Mouse (Mus musculus) left cerebral cortex, adult 9 months (tissue): ENCODE data around the gene Zscan20.

Source experiments
- DNase-seq, 2 experiments: peaks; one replicate each; pipeline ENCODE4 v3.0.0; 2022; ENCODE audit warnings: low spot score in 2 of 2

Zscan20 gene

DNA sequence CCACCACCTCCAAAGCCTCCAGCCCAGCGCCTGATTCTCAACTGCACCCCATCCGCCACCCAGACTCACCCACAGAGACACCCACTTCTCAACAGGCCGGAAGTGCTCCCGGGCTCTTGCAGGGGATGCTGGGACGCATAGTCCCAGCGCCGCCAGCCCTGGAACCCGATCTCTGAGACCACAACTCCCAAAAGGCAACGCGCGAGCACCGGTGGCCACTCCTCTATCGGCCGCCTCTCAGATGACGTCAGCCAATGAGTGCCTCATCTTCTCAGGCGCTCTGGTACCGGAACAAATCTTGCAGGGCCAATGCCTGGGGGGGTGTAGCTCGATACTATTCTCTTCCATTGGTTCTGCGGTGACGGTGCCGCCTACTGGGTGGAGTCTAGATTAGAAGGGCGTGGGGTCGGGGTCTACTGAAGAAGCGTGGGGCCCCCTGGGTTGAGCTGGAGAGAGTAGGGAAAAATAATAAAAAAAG, at the start of gene Zscan20:
Gene Zscan20, minus strand, starts transcription at position 174 of the 478 bp plus-strand sequence.
- DNase-seq, result peak; percentile 97 to 98

DNA sequence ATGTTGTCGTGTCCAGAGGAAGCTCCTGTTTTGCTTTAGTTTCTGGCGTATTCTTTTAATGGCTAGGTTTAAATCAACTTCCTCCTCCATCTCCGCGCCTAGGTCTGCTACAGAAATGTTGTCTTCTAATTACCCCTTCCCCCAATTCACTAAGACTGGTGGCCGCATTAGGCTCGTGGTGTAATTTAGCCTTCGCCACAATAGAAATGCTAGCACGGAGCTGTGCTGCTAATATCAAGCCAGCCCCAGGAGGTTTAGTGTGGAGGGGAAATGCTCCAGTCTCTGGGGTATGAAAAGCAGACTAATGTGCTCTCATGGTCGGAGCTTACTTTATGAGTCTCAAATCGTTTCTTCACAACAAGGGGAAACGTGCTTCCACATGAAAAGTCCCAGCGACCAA, 45.5 kb upstream of the Zscan20 start:
- no peak for DNase-seq

DNA sequence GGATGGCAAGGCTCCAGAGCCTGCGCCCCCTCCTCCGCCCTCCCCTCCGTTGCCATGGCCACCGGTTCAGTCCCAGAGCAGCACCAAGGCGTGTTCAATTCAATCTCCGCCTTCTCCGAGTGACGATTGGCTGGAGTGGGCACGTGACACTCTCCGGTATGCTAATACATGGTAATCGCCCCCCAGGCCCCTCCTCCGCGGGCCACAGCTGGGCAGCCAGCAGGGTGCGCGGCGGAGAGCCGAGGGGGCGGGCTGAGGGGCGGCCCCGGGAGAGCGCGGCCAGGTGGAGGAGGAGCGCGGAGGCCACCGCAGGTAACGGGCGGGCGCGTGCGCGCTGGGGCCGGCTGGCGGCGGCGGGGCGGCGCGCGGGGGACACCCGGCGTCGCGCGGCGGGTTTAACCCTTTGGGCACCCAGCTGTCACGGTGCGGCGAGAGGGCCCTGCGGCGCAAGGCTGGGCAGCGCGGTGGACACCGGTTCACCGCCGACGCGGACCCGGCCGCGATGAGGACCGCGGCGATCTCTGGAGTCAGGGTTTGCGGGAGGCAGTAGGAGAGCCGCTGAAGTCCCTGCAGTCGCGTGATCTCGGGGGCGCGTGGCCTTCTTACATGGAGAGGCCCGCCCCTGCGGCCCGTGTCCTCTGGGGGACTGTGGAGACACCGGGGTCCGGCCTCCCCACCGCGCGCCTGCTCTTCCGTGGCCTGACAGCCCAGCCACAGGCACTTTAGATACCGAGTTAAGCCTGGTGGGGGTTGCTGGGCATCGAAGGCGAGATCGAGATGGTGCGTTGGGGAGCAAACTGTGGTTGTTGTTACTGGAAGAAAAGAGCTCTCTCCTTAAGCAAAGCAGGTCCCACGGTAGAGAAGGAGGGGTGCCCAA, 44.8 kb upstream of the Zscan20 start, which contains the start of gene Phc2:
Gene Phc2, plus strand, starts transcription at position 198 of the 877 bp plus-strand sequence.
- peak; percentile 96 to 98 for DNase-seq

DNA sequence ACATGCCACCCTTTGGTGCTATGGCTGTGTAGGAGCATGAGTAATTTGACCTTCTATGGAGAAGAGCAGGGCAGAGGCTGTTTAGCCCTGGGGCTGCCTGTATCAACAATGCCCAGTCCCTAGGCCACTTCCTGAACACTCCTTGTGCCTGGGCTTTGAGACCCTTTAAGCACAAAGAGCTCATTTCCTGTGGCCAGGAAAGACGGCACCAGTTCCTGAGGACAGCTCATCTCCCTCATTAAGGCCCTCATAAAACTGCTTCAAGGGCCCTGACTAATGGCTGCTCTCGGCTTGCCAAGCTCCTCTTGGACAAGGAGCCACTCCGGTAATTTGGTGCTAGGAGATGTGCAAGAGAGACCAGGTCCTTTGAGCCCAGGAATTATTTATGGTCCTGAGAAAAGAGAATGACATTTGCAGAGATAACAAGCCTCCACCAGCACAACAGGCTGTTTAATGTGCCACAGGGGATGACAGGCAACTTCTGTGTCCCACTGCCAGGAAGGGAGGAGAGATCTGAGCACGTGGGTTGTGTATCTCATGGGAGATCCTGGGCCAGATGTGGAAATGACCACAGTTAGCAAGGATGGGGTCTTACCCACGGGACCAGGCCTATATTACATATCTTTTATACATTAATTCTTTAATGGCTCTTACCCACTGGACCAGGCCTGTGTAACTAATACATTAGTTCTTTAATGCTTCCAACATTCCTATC, 42.8 kb upstream of the Zscan20 start:
- DNase-seq, result no peak

DNA sequence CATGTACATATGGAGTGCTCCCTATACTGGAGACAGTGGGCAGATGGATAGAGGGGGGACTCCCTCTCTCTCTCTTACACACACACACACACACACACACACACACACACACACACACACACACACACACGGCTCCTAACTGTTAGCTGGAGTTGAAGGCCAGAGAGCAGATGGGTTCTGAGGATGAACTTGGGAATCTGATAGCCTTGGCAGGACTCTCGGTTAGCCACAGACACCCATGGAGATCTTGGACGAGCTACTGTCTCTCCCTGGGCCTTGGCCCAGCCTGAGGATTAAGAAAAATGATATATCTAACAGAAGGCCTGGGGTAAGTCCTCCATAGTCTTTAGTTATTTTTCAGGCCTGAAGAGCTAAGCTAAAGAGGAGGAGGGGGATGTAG, 41.6 kb upstream of the Zscan20 start:
- no peak for DNase-seq

DNA sequence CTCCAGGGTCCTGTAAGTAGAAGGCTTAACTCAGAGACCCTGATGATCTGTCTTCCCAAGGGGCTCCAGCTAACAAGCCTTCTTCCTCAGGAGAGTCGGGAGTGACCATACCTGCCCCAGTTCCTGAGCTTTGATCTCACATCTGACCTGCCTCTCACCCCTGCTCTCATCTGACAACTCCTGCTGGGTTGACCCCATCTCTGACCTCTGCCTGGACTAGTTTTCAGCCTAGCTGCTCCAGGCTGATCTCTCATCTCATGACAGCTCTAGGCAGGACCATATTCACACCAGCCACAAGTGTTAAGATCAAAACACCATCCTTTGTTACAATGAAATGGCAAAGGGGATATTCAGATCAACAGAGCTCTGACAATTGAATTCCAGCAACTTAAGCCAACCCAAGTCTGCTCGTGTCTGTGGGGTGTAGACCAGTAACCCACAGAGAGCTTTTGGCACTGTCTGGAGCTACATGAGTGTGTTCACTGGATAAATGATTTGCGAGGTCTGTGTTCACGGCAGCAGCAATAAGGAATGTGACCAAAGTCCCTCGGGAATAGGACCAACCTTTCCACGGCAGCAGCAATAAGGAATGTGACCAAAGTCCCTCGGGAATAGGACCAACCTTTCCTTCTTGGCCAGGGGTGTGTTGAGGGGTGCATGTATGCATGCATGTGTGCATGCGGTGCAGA, 38.8 kb upstream of the Zscan20 start:
- no peak for DNase-seq

DNA sequence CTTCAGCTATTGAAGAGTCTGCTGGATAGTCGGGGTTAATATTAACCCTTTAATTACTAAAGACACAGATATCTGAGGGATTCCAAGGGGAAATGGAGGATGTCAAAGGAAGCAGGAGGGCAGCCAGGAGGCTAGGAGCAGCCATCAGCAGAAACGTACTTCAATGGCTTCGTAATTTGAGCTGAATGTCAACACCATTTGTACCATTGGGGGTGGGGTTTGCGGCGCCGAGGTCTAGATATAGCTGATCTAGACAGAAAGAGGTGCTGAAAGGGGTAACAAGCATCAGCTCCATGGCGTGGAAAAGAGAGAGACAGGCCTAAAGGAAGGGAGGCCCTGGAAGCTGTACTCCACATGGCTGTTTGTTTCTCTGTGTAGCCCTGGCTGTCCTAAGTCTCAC, 36.9 kb upstream of the Zscan20 start:
- no peak for DNase-seq

DNA sequence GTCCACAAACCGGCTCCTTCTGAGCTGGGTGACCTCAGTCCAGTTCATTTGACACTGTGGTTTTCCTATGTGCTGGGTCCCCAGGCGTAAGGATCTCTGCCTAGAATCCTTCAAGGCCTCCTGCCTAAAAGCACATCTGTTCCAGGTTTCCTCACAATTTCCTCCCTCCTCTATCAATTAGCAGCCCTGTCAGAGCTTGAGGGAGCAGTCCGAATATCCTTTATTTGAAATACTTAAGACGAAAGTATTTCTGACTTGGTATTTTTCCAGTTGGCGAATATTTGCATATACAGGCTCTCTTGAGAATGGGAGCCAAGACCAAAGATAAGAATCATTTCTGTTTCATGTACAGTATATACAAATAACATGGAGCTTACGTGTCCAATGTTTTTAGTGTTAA, 36.0 kb upstream of the Zscan20 start:
- DNase-seq, result no peak

DNA sequence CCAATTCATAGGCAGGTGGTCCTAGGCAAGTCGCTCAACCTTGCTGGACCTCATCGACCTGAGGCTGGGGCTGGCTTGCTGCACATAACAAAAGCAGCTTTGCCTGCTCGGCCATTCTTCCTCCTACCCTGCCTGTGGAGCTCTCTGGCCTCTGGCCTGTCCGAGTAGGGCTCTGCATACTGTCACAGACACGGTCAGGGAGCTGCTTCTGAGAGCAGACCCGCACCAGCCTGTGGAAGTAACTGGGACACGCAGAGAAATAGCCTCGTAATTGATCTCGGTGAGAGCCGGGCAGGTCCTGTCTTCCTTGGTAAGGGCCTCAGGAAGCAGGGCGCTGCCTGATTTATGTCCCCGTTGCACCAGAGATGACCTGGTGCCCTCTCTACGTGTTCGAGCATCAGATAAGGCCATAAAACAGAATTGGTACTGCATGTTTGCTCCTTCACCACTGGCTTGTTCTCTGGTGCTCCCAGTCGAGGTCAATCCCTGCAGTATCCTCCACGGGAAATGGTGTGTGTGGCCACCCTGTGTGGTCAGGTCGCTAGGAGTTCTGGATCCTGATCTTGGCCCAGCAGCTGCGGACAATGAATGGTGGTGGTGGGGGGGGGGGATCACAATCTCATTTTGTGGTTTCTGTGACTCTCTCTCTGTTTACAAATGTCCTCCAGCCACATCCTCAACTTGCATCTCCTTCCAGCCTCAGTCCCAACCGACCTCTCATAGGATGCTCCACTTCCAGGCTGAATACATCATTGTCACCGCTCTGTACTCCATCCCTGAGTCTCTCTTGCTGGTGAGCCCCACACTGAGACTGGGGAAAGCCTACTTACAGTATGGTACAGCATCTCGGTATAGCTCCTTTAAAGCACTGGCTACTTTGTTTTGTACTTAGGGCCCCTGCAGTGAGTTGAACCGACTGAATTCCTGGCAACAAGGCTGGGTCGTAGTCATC, 32.1 kb upstream of the Zscan20 start:
- DNase-seq, result no peak

DNA sequence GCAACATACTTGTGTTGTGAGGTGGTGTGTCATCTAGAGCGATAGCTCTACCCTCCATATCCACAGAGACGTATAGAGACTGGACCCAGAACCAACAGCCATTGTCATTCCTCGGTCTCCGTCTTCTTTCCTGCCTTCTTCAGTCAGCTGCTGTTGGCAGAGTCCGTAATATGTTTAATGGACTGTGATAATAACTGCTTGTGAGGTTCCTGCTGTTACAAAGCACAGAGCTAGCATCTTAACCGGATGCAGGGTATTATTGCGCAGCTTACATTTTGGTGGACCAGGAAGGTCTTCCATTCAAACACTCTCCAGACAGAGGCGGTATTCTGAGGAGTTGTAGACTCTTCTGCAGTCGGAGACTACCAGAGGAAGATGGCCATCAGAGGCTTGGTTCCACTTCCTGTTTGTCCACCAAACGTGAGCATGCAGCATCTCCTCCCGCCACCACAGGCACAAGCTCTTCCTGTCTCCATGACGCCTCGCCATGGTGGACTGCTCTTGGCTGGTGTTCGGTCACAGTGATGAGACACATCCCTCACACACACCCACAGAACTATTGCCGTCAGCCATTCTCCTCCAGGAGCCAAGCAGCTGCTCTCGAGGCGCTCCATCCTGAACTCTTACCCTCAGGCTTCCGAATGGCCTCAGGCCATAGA, 28.5 kb upstream of the Zscan20 start:
- no peak for DNase-seq

DNA sequence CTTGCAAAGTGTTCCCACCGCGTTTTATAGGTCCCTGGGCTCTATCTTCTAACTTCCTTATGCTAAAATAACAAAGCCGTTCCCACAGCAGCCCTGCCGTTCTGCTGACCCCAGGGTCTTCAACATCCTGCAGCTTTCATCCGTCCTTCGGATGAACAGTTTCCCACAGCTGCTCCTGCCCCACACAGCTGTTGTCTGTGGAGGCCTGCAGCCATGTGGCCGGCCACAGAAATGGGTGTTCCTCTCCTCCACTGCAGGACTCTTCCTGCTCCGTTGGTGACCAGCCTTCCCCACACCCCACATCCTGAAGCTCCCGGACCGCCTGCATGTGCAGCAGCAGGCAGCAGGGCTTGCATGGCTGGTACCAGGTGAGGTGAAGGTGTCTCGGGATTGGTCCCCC, 27.4 kb upstream of the Zscan20 start:
- DNase-seq, result no peak

DNA sequence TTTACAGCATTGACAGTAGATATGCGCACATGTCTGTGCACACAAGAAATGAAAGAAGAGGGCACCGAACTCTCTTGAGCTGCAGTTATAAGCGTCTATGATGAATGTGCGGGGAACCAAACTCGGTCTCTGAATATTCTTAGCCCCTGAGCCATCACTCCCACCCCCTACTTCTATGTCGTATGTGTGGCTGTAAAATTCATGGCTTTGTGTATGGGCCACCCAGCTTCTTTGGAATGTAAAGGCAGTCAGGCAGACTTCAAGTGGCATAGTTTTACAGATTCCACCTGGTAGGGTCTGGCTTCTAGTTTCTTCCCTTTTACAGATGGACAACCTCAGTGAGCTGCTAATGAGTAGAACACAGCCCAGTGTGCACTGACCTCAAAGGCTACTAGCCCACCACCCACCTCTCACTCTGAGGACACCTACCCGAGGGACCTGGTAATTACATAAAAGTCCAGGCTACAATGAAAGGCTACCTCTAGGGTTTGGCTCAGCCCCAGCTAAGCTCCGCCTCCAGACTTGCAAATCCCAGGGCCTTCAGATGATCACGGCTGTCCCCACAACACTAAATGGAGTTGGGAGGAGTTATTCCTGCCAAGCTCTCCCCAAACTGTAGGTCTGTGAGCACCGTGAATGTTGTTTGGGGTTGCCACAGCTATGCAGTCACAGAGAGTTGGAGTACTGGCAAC, 26.1 kb upstream of the Zscan20 start:
- no peak for DNase-seq

DNA sequence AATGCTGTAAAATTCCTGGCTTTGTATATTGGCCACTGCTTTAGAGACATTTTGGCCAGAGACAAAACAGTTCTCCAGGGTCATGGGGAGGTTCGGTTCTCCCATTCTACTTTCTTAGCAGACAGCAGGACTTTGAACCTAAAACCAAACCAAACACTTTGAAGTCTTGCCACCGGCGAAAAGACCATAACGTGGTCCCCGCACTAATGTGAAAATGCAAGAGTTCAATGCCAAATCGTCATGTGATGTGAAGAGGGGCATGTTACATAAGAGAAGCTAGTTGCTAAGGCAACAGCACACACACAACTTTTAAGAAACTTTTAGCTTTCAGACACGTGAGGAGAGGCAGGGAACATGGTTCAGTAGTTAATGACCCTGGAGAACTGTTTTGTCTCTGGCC, 25.6 kb upstream of the Zscan20 start:
- DNase-seq, result no peak

DNA sequence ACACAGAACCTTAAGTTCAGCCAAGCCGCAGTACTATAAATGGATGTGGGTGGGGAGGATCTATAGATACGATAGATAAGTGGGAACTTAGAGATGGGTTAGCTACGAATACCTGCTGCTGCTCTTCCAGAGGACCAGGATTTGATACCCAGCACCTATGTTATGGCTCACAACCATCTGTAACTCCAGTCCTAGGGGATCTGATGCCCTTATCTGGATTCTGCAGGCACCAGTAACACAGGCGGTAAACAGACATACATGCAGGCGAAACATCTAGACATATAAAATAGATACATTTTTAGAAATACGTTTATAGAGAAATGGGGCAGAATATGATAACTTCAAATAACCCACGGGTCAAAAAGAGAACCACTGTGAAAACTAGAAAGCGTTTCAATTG, 11.2 kb upstream of the Zscan20 start:
- DNase-seq, result no peak

DNA sequence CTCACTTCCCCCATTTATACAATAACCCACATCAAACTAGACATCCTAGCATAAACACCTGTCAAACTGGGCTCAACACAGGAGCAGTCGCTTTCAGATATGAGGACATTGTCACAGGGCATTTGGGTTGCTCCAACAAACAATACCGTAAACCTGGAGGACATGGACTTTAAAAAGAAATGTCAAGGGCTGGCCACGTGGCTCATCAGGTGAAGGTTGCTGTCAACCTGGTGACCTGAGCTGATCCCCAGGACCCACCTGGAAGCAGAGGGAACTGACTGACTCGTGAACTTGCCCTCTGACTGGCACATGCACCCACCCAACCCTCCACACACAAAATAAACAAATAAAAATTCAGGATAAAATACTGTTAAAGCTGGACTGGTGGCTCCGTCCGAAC, 10.7 kb upstream of the Zscan20 start:
- DNase-seq, result no peak

DNA sequence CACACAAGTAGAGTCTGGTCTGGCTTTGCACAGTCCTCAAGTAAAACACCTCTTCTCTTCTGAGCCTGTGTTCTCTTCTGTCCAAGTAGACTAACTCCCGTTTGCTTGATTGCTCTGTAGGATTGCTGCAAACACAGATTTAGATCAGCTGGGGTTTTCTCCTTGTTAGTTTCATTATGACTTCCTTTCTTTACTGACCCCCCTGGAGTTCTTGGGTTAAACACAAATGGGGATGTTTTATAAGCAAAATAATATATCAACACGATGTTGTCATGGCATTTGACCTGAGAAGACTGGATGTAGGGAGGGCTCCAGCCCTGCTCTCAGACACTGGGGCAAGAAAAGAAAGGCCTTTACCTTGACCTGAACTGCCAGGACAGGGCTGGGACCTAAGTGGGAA, 9.1 kb upstream of the Zscan20 start:
- DNase-seq, result no peak

DNA sequence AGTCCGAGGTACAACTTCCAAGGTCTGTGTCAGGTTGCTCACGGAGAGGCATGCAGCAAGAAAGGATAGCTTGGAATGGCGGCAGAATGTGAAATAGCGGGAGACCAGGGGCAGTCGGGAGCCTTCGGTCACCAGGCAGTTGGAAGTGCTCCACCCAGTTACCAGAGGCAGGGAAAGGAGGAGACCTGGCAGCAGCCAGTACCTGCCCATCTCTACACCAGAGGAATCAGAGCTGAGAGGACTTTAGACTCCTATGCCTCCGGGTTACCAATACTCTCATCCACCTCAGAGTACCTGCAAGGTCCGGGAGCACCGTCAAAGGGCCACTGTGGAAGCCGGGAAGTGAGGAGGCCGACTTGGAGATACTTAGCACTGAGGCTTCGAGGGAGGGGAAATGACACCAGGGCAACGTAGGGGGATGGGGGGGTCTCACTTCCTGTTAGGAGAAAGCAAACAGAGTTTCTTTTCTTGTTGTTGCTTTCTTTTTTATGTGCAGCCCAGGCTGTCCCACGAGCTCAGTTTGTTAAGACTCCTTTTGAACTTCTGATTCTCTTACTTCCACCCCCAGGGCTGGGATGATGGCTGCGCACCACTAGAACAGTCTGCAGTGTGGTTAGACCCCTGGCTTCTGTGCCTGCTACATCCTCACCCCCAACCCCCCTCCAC, 8.5 kb upstream of the Zscan20 start, which contains the start of gene Tlr12:
Gene Tlr12, minus strand, starts transcription at position 374 of the 666 bp plus-strand sequence.
- no peak for DNase-seq

DNA sequence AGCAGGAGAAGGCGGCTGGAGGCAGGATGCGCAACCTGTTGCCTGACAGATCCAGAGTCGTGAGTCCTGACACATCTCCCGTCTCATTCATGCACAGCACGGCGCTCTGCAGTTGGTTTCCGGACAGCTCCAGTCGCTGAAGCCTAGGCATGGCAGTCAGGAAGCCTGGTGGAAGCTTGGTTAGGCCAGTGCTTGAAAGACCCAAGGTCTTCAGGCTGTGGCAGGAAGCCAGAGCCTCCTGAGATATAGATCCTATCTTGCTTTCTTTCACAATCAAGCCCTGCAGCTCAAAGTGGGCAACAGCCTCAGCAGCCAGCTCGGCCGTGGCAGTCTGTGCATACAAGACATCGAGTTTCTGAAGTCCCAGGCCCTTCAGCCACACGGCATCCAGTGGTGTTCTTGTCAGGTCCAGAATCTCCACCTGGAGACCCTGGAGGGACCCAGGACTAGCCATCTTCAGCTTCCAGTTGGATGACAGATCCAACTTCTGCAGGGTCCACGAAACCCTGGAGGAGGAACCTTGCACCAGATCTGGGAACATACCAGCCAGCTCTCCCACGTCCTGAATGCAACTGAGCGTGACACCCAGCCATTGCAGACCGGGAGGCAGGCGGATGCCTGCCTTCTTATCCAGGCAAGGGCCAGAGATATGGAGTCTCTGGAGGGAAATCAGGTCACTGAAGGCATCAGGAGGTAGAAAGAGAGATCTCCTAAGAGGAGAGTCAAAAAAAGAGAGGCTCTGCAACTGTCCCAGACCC, 7.6 kb upstream of the Zscan20 start:
- DNase-seq, result no peak

DNA sequence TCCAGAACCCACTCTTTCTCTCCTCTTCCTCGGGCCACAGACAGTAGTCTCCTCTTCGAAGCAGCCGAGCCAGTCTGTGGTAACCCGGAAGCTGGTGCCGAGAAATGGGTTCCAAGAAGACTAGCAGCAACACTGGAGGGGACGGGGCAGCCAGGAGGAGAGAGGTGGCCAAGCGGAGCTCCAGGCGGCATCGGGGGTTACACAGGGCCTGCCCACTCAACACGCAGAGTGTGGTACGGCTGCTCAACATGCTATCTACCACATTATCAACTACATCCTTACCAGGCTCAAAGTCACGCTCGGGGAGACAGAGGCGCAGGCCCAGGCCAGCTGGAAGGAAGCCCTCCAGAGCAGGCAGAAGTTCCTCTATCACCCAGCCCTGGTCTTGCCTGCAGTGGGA, 5.9 kb upstream of the Zscan20 start:
- no peak for DNase-seq
